Mouse (Mus musculus) layer of hippocampus, postnatal 10 days (tissue): ENCODE measurements around the gene Megf8. TPM values are rescaled to one million over a fixed set of nuclear protein-coding genes. Genes with fewer than 3 reads are reported as not detected.

ENCODE experiments used
- DNase-seq, 2 experiments: peaks; one replicate each; pipeline ENCODE4 v3.0.0; 2021; ENCODE audit warnings: low spot score in 2 of 2
- total RNA-seq, 2 experiments: library from RNA; stranded (reverse); gene quantifications; 2 replicates each; pipeline ENCODE4 v1.2.3; 2021

Gene Megf8
- total RNA-seq, 2 experiments from 2014 or later = 79.7 to 87.1 TPM

GRCm38 (mm10) chr7:25279076-25279860 lies 37.7 kb upstream of the Megf8 start:
- peak; percentile 93 to 95 for DNase-seq

- DNase-seq = peak; percentile 54 to 62
Measured at GRCm38 (mm10) chr7:25279861-25280791, 36.8 kb upstream of the Megf8 start.

- peak in 1 of 2 experiments; percentile 51 for DNase-seq
Measured at GRCm38 (mm10) chr7:25281166-25281733, 35.7 kb upstream of the Megf8 start.

- peak; percentile 96 to 98 for DNase-seq
Measured at GRCm38 (mm10) chr7:25281734-25282601, 35.0 kb upstream of the Megf8 start.

GRCm38 (mm10) chr7:25282731-25283211 lies 34.2 kb upstream of the Megf8 start:
- DNase-seq = peak; percentile 49 to 70

GRCm38 (mm10) chr7:25283637-25284036 lies 33.3 kb upstream of the Megf8 start:
- peak; percentile 21 to 29 for DNase-seq

GRCm38 (mm10) chr7:25284171-25284570 lies 32.8 kb upstream of the Megf8 start:
- no peak for DNase-seq

- peak in 1 of 2 experiments; percentile 27 for DNase-seq
Measured at GRCm38 (mm10) chr7:25284766-25285165, 32.2 kb upstream of the Megf8 start.

- DNase-seq = no peak
Measured at GRCm38 (mm10) chr7:25285511-25286238, 31.3 kb upstream of the Megf8 start.

GRCm38 (mm10) chr7:25286989-25287388 lies 30.0 kb upstream of the Megf8 start:
- no peak for DNase-seq

GRCm38 (mm10) chr7:25288011-25288410 lies 29.0 kb upstream of the Megf8 start:
- no peak for DNase-seq

- no peak for DNase-seq
Measured at GRCm38 (mm10) chr7:25288721-25289120, 28.2 kb upstream of the Megf8 start.

GRCm38 (mm10) chr7:25289925-25290324 lies 27.0 kb upstream of the Megf8 start:
- no peak for DNase-seq

GRCm38 (mm10) chr7:25290463-25290862 lies 26.5 kb upstream of the Megf8 start:
- no peak for DNase-seq

GRCm38 (mm10) chr7:25290911-25291310 lies 26.1 kb upstream of the Megf8 start:
- peak in 1 of 2 experiments; percentile 50 for DNase-seq

GRCm38 (mm10) chr7:25292107-25292506 lies 24.9 kb upstream of the Megf8 start:
- peak in 1 of 2 experiments; percentile 15 for DNase-seq

GRCm38 (mm10) chr7:25293191-25293739 lies 23.7 kb upstream of the Megf8 start:
- DNase-seq = peak in 1 of 2 experiments; percentile 10

- DNase-seq = no peak
Measured at GRCm38 (mm10) chr7:25294495-25294894, 22.5 kb upstream of the Megf8 start.

GRCm38 (mm10) chr7:25294960-25295722 lies 21.8 kb upstream of the Megf8 start:
- DNase-seq = no peak
